Mouse (Mus musculus) right cerebral cortex, postnatal 10 days (tissue): ENCODE measurements around the gene Olfr331.
A peak's percentile ranks its signal among the peaks of the same experiment; 100 is the strongest.
"Not testable (repeated sequence)": the region's sequence is repeated elsewhere in the genome, so short reads cannot be mapped to it uniquely, and the experiment has no call there.

ENCODE experiments used
- DNase-seq, 2 experiments: peaks; one replicate each; pipeline ENCODE4 v3.0.0; 2021; ENCODE audit warnings: low spot score in 2 of 2

The Olfr331 gene

DNA sequence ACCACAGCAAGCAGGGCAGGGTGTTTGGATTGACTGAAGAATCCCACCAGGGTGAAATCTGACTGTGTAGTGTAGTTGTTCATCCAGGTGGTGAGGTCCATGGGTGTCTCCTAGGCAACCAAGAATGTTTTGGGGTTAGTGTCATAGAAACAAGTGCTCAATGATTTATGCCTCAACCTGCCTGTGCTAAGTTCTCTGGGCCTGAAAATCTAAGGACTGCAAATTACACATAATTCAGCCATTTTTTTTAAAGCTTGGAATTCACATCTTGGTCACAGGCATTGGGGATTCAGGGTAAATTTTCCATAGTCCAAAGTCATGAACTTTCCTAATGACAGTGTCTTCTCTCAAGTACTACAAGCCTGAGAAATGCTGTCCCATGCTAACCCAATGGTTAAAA is at the start of gene Olfr331:
Gene Olfr331 (minus strand): TSS at position 101 of the 400 bp plus-strand sequence.
- not testable (repeated sequence) for DNase-seq

- DNase-seq = no peak
Observed at GRCm38 (mm10) chr11:58546322-58546721, 44.0 kb upstream of the Olfr331 start, which contains the start of gene Olfr329-ps. Olfr329-ps (minus strand) TSS chr11:58546422.

DNA sequence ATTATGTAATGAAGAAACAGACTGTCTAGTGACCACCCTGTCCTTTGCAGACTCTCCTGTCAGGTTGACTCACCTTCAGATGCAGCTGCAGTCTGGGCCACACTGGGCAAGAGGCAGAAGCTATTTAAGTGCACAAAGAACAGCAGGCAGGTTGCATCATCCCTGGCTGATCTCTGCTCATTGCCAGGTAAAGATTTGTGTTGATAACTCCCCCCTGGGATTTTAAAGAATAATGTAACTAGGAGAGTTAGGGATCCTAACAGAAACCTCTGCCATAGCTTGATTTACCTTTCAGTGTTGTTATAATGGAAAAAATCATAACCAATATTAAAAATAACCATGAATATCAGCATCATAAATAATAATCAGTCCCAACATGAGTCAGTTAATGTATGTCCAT is 32.4 kb upstream of the Olfr331 start, which contains the start of gene Olfr330:
Gene Olfr330 (minus strand): TSS at position 101 of the 400 bp plus-strand sequence.
- DNase-seq = not testable (repeated sequence)

GRCm38 (mm10) chr11:58519756-58520155 is 17.4 kb upstream of the Olfr331 start:
- peak; percentile 30 to 43 for DNase-seq

- peak; percentile 85 for DNase-seq
Observed at GRCm38 (mm10) chr11:58518916-58519315, 16.5 kb upstream of the Olfr331 start.

DNA sequence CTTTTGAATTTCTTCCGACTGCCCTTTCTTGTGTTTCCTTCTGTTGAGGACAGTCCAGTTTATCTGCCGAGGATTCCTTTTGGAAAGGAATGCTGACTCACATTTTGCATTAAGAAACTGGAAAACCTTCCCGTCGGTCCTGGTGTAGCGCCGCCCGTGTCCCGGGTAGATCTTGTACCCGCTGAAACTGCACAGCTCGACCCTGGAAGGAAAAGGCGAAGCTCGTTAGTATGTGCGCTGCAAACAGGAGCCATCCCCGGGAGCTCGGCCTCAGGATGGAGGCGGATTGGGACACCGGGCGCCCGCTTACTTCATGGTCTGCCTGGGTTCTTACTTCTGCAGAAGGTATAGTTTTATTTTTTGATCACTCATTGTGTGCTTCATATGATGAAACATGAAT is 6.7 kb upstream of the Olfr331 start:
- DNase-seq = not testable (repeated sequence)

GRCm38 (mm10) chr11:58499290-58499689 is 3.1 kb downstream of the Olfr331 start:
- no peak for DNase-seq

- DNase-seq = no peak
Observed at GRCm38 (mm10) chr11:58498761-58499160, 3.6 kb downstream of the Olfr331 start.

DNA sequence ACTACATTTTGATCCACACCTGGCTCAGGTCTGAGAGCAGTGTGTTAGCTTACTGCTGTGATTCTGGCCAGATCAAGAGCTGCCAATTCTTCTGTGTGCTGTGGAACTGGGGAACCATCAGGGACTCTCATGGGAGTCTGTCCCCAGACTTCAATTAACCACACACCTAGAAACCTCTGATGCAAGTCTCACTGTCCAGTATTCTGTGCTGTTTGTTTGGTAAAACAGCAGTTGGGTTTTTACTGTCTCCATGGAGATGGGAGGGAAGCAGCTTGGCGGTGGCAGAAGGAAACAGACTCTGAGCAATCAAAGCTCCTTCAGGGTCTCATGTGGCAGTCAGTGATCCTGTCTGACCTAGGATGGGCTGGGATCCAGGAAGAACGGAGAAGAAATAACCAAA is 9.9 kb downstream of the Olfr331 start, which contains the start of gene Olfr332:
Gene Olfr332 (minus strand): TSS at position 101 of the 400 bp plus-strand sequence.
- no peak for DNase-seq

DNA sequence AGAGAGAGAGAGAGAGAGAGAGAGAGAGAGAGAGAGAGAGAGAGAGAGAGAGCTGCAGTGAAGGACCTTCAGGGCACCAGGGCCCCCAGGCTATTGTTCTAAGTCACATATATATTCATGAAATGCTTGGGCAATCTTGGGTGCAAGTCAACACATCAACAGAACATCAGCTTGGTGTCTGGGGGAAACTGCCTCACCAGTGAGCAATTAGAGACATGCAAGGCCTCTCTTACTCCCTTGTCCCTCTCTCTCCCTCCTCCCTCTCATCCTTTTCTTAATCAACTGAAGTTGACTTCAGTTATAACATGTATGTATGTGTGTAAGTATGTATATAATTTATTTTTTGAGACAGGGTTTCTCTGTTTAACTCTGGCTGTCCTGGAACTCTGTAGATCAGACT is 40.2 kb downstream of the Olfr331 start, which contains the start of gene Olfr30:
Gene Olfr30 (minus strand): TSS at position 101 of the 400 bp plus-strand sequence.
- no peak for DNase-seq

DNA sequence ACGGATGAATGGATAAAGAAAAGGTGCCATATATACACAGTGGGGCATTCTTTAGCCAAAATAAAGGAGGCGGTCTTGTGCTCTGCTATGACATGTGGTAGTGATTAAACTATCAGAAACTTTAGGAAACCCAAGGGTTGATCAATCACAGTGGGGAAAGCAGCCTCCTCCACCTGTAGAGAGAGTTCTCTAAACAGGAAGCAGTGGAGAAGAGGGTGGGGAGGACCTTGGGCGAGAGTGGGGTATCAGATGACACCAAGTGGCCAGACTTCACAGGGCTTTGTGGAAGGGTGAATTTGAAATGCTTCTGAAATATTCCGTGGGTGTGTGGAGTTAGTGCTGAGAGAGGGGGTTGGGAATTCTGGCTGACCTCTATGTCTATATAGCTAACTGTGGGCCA is 48.8 kb downstream of the Olfr331 start:
- DNase-seq = no peak

DNA sequence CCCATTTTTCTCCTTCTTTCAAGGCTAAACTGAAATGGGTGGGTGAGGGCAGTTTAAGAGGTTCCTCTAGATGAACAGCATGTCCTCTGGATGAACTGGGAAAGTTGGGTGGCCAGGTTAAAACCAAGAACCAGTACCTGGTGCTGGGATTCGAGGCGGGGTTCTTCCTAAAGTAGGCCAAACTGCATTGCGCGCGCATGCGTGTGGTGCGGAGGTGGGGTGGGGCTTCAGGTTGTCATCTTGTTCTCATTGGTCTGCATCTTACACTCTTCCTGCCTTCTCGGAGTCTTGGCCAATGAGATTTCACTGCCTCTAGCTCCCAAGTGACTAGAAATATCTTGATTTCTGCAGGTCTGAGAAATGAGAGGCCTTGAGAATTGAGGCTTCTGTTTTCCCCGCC is 49.6 kb downstream of the Olfr331 start, which contains the start of gene Lypd9:
Gene Lypd9 (minus strand): TSS at position 165 of the 400 bp plus-strand sequence.
- no peak for DNase-seq
